Mouse (Mus musculus) liver, embryonic 12.5 days (tissue): ENCODE measurements around the gene Fam83f. TPM values are rescaled to one million over a fixed set of nuclear protein-coding genes. Genes with fewer than 3 reads are reported as not detected.

ENCODE experiments used
- microRNA-seq: library from miRNA; unstranded; fragments of <30 nt; microRNA quantifications from one replicate; pipeline ENCODE4, GENCODE M21; 2017
- polyA plus RNA-seq: library from polyadenylated mRNA; unstranded; fragments of >200 nt; fragmentation: Nextera tagmentation; extraction: Ambion mirVana; gene quantifications from 2 replicates; pipeline ENCODE4 v1.2.1, GENCODE M21; 2016

Gene Fam83f
- polyA plus RNA-seq, 1 experiment from 2014 or later, result 0.41 TPM

Small RNAs within 50 kb of the gene (microRNA-seq; reads per million reads assigned to microRNA genes)
- not detected for gene Mir6957

Other genes starting within 250 kb of the Fam83f start
- not detected in 2 replicates for gene Enthd1, start 106.7 kb upstream of the Fam83f start, polyA plus RNA-seq
- 28.9 and 29.0 TPM in 2 replicates for gene Grap2, start 99.3 kb upstream of the Fam83f start, polyA plus RNA-seq
- 32.2 and 33.0 TPM in 2 replicates for gene Tnrc6b, start 39.5 kb downstream of the Fam83f start, polyA plus RNA-seq